Mouse (Mus musculus): Measurements from ENCODE around the gene Prss50. TPM values are rescaled to one million over a fixed set of nuclear protein-coding genes. Genes with fewer than 3 reads are reported as not detected.

Gene Prss50
- polyA plus RNA-seq, 1 experiment from 2014 or later = not detected

DNA sequence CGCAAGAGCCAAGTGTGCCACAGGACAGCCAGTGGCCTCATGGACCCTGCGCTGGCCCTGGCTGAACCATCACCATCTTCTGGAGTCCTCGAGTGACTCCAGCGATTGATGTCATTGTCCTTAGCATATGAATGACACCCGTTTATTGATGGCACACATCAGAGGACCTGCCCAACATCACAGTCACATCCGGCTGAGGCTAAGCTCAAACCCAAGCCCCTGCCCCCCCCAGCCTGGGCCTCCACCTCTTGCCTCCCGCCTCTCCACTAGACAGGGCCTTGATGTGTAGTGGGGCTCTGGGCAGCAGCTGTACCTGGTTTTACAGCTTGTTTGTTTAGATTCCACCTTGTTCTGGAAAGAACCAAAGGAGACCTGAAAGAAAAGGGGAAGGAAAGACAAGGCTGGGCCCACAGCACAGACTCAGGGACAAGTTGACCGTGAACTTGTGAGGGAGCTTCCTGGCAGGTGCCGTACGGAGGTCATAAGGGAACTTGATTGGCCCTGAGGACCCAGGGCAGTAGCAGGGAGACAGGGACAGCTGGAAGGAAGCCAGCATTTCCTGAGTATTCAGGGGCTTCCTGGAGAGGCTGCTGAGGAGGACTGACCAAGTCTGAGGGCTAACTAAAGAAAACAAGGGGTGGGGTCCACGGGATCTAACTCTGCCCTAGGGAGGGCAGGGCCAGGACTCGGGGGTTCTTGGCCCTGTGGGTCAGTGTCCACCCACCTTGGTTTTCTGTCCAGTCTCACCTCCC lies 33.5 kb downstream of the Prss50 start:
- Histone ChIP-seq H3K36me3 (ENCODE audit: control insufficient read depth, insufficient read depth, low read length) (no peaks in the 10 kb centered on the region), H3K9me3 (ENCODE audit: control insufficient read depth, low read length) (no peaks in the 10 kb centered on the region), H3K9ac (ENCODE audit: low read depth, low read length) (no peak overlapping the region), H3K27me3 (replicated peaks; ENCODE audit: control insufficient read depth, insufficient read depth, low read length) (no peaks in the 10 kb centered on the region), H3K4me2 (ENCODE audit: low read depth, low read length) (no peak overlapping the region), H3K4me3 (ENCODE audit: low read depth, low read length) (no peak overlapping the region), H3K4me1 (ENCODE audit: control insufficient read depth, insufficient read depth, low read length) (no peaks in the 10 kb centered on the region), H3K27ac (replicated peaks; ENCODE audit: low read depth, low read length) (no peak overlapping the region)
- 77% methylated on average over 11 of the region's 12 CpGs for WGBS
- DNase-seq (ENCODE audit: low spot score) (no peak), ATAC-seq (ENCODE audit: low read depth) (no peak)

GRCm38 (mm10) chr9:110892552-110892951 lies 34.8 kb downstream of the Prss50 start:
- no peak overlapping the region for H3K9ac ChIP-seq (ENCODE audit: low read depth, low read length)
- no peak overlapping the region for H3K27ac ChIP-seq (replicated peaks; ENCODE audit: low read depth, low read length)
- WGBS = 89% methylated on average over 3 of the region's 3 CpGs
- no peaks in the 10 kb centered on the region for H3K9me3 ChIP-seq (ENCODE audit: control insufficient read depth, low read length)
- no peaks in the 10 kb centered on the region for H3K36me3 ChIP-seq (ENCODE audit: control insufficient read depth, insufficient read depth, low read length)
- ATAC-seq (ENCODE audit: low read depth) = no peak
- no peaks in the 10 kb centered on the region for H3K27me3 ChIP-seq (replicated peaks; ENCODE audit: control insufficient read depth, insufficient read depth, low read length)
- H3K4me1 ChIP-seq (ENCODE audit: control insufficient read depth, insufficient read depth, low read length) = no peaks in the 10 kb centered on the region
- no peak overlapping the region for H3K4me2 ChIP-seq (ENCODE audit: low read depth, low read length)
- no peak for DNase-seq (ENCODE audit: low spot score)
- no peak overlapping the region for H3K4me3 ChIP-seq (ENCODE audit: low read depth, low read length)

- no peak overlapping the region for H3K27ac ChIP-seq (replicated peaks; ENCODE audit: low read depth, low read length)
- DNase-seq (ENCODE audit: low spot score) = no peak
- H3K4me2 ChIP-seq (ENCODE audit: low read depth, low read length) = no peak overlapping the region
- ATAC-seq (ENCODE audit: low read depth) = no peak
- H3K4me3 ChIP-seq (ENCODE audit: low read depth, low read length) = no peak overlapping the region
- H3K27me3 ChIP-seq (replicated peaks; ENCODE audit: control insufficient read depth, insufficient read depth, low read length) = no peaks in the 10 kb centered on the region
- no peaks in the 10 kb centered on the region for H3K4me1 ChIP-seq (ENCODE audit: control insufficient read depth, insufficient read depth, low read length)
- no peak overlapping the region for H3K9ac ChIP-seq (ENCODE audit: low read depth, low read length)
- H3K36me3 ChIP-seq (ENCODE audit: control insufficient read depth, insufficient read depth, low read length) = no peaks in the 10 kb centered on the region
- no peaks in the 10 kb centered on the region for H3K9me3 ChIP-seq (ENCODE audit: control insufficient read depth, low read length)
- 62% methylated on average over 10 of the region's 10 CpGs for WGBS
Observed at GRCm38 (mm10) chr9:110893429-110893828, 35.7 kb downstream of the Prss50 start.

GRCm38 (mm10) chr9:110895507-110895906 lies 37.7 kb downstream of the Prss50 start:
- no peak overlapping the region for H3K27ac ChIP-seq (replicated peaks; ENCODE audit: low read depth, low read length)
- no peak for ATAC-seq (ENCODE audit: low read depth)
- 52% methylated on average over 5 of the region's 5 CpGs for WGBS

DNA sequence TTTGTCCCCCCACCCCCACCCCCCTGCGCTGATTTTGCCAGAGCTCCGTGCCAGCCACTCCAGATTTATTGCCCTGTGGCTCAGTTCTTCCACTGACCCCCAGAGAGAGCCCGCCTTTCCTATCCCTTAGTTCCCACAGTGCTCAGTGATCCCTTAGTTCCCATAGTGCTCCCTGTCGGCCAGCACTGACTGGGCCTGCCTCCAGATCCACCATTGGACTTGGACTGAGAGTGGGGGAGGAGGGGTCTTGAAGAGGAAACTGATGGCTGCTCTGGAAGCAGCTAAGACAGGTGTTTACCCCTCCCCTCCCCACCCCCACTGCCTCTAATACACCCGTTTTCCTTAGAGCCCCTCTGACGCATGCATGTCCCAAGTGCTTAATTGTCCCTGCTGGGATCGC lies 38.2 kb downstream of the Prss50 start:
- DNase-seq (ENCODE audit: low spot score) = no peak
- no peak for ATAC-seq (ENCODE audit: low read depth)
- Histone ChIP-seq H3K36me3 (ENCODE audit: control insufficient read depth, insufficient read depth, low read length) (no peaks in the 10 kb centered on the region), H3K27me3 (replicated peaks; ENCODE audit: control insufficient read depth, insufficient read depth, low read length) (no peaks in the 10 kb centered on the region), H3K4me2 (ENCODE audit: low read depth, low read length) (peak overlapping the region; percentile 20), H3K9me3 (ENCODE audit: control insufficient read depth, low read length) (no peaks in the 10 kb centered on the region), H3K27ac (replicated peaks; ENCODE audit: low read depth, low read length) (no peak overlapping the region), H3K4me1 (ENCODE audit: control insufficient read depth, insufficient read depth, low read length) (no peaks in the 10 kb centered on the region), H3K4me3 (ENCODE audit: low read depth, low read length) (no peak overlapping the region), H3K9ac (ENCODE audit: low read depth, low read length) (no peak overlapping the region)
- 21% methylated on average over 7 of the region's 7 CpGs for WGBS

More at GRCm38 (mm10) chr9:110895507-110895906, 37.7 kb downstream of the Prss50 start:
- Histone ChIP-seq H3K4me3 (ENCODE audit: low read depth, low read length) (no peak overlapping the region), H3K9me3 (ENCODE audit: control insufficient read depth, low read length) (no peaks in the 10 kb centered on the region), H3K4me2 (ENCODE audit: low read depth, low read length) (no peak overlapping the region), H3K36me3 (ENCODE audit: control insufficient read depth, insufficient read depth, low read length) (no peaks in the 10 kb centered on the region), H3K4me1 (ENCODE audit: control insufficient read depth, insufficient read depth, low read length) (no peaks in the 10 kb centered on the region), H3K9ac (ENCODE audit: low read depth, low read length) (no peak overlapping the region), H3K27me3 (replicated peaks; ENCODE audit: control insufficient read depth, insufficient read depth, low read length) (no peaks in the 10 kb centered on the region)
- DNase-seq (ENCODE audit: low spot score) = no peak

GRCm38 (mm10) chr9:110896595-110896994 lies 38.8 kb downstream of the Prss50 start:
- H3K4me3 ChIP-seq (ENCODE audit: low read depth, low read length) = no peak overlapping the region

GRCm38 (mm10) chr9:110899451-110900008 lies 41.8 kb downstream of the Prss50 start:
- 54% methylated on average over 10 of the region's 10 CpGs for WGBS
- no peaks in the 10 kb centered on the region for H3K4me1 ChIP-seq (ENCODE audit: control insufficient read depth, insufficient read depth, low read length)
- DNase-seq (ENCODE audit: low spot score) = no peak

More at GRCm38 (mm10) chr9:110896595-110896994, 38.8 kb downstream of the Prss50 start:
- Histone ChIP-seq H3K9me3 (ENCODE audit: control insufficient read depth, low read length) (no peaks in the 10 kb centered on the region), H3K27ac (replicated peaks; ENCODE audit: low read depth, low read length) (no peak overlapping the region), H3K4me2 (ENCODE audit: low read depth, low read length) (peak overlapping the region; percentile 20), H3K36me3 (ENCODE audit: control insufficient read depth, insufficient read depth, low read length) (no peaks in the 10 kb centered on the region), H3K9ac (ENCODE audit: low read depth, low read length) (no peak overlapping the region), H3K4me1 (ENCODE audit: control insufficient read depth, insufficient read depth, low read length) (no peaks in the 10 kb centered on the region), H3K27me3 (replicated peaks; ENCODE audit: control insufficient read depth, insufficient read depth, low read length) (no peaks in the 10 kb centered on the region)
- DNase-seq (ENCODE audit: low spot score) = peak; percentile 37
- peak; percentile 50; the same call in 1 of the 2 replicates for ATAC-seq (ENCODE audit: low read depth)
- WGBS = 12% methylated on average over 6 of the region's 6 CpGs

DNA sequence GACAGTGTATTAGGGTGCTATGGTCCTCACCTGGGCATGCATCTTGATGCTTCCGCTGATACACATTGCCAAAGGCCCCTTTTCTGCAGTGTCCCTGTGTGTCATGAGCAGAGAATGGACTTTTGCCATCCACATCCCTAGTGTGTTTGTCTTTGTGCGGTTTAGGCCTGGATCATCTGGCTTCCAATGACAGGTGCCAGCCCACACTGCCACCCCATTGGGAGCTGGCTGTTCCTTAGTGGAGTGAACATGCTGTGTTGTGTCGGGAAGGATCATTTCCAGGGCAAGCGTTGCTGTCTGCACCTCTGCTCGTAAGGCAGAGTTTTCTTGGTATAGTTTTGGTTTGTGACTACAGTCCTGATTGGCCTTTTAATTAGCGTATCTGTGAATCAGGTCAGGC lies 43.4 kb downstream of the Prss50 start:
- no peak overlapping the region for H3K4me2 ChIP-seq (ENCODE audit: low read depth, low read length)
- H3K36me3 ChIP-seq (ENCODE audit: control insufficient read depth, insufficient read depth, low read length) = no peaks in the 10 kb centered on the region
- no peak overlapping the region for H3K27ac ChIP-seq (replicated peaks; ENCODE audit: low read depth, low read length)
- H3K27me3 ChIP-seq (replicated peaks; ENCODE audit: control insufficient read depth, insufficient read depth, low read length) = no peaks in the 10 kb centered on the region
- no peak for DNase-seq (ENCODE audit: low spot score)
- no peaks in the 10 kb centered on the region for H3K9me3 ChIP-seq (ENCODE audit: control insufficient read depth, low read length)
- no peak overlapping the region for H3K4me3 ChIP-seq (ENCODE audit: low read depth, low read length)
- ATAC-seq (ENCODE audit: low read depth) = no peak
- WGBS = 88% methylated on average over 6 of the region's 6 CpGs
- no peaks in the 10 kb centered on the region for H3K4me1 ChIP-seq (ENCODE audit: control insufficient read depth, insufficient read depth, low read length)
- no peak overlapping the region for H3K9ac ChIP-seq (ENCODE audit: low read depth, low read length)

More at GRCm38 (mm10) chr9:110899451-110900008, 41.8 kb downstream of the Prss50 start:
- ATAC-seq (ENCODE audit: low read depth) = no peak
- Histone ChIP-seq H3K27me3 (replicated peaks; ENCODE audit: control insufficient read depth, insufficient read depth, low read length) (no peaks in the 10 kb centered on the region), H3K9ac (ENCODE audit: low read depth, low read length) (no peak overlapping the region), H3K4me3 (ENCODE audit: low read depth, low read length) (no peak overlapping the region), H3K27ac (replicated peaks; ENCODE audit: low read depth, low read length) (no peak overlapping the region), H3K36me3 (ENCODE audit: control insufficient read depth, insufficient read depth, low read length) (no peaks in the 10 kb centered on the region), H3K4me2 (ENCODE audit: low read depth, low read length) (no peak overlapping the region), H3K9me3 (ENCODE audit: control insufficient read depth, low read length) (no peaks in the 10 kb centered on the region)

GRCm38 (mm10) chr9:110902271-110902670 lies 44.5 kb downstream of the Prss50 start:
- Histone ChIP-seq H3K36me3 (ENCODE audit: control insufficient read depth, insufficient read depth, low read length) (no peaks in the 10 kb centered on the region), H3K27me3 (replicated peaks; ENCODE audit: control insufficient read depth, insufficient read depth, low read length) (no peaks in the 10 kb centered on the region), H3K4me1 (ENCODE audit: control insufficient read depth, insufficient read depth, low read length) (no peaks in the 10 kb centered on the region), H3K4me3 (ENCODE audit: low read depth, low read length) (no peak overlapping the region), H3K4me2 (ENCODE audit: low read depth, low read length) (no peak overlapping the region), H3K9ac (ENCODE audit: low read depth, low read length) (no peak overlapping the region), H3K27ac (replicated peaks; ENCODE audit: low read depth, low read length) (no peak overlapping the region), H3K9me3 (ENCODE audit: control insufficient read depth, low read length) (no peaks in the 10 kb centered on the region)
- WGBS = 78% methylated on average over 4 of the region's 4 CpGs
- DNase-seq (ENCODE audit: low spot score) (peak; percentile 32), ATAC-seq (ENCODE audit: low read depth) (no peak)

All from embryonic facial prominence, embryonic 14.5 days (tissue).